Mouse (Mus musculus) cerebellum, adult 2 months (tissue): ENCODE results near the gene Oaz2.

Experiments
- CTCF ChIP-seq: fragments of 200-500 bp; IDR thresholded peaks from 2 replicates; pipeline ENCODE4 v1.5.1; 2011; ENCODE audit warnings: low read depth, mild to moderate bottlenecking, control low read depth, low read length, moderate library complexity, borderline replicate concordance; ENCODE audit not compliant: insufficient read depth
- POLR2A ChIP-seq: fragments of 200-500 bp; IDR thresholded peaks from 2 replicates; pipeline ENCODE4 v1.6.1; 2011; ENCODE audit warnings: low read length, control low read depth, borderline replicate concordance; ENCODE audit not compliant: insufficient read depth

GRCm38 (mm10) chr9:65631354-65632021 is 36.3 kb upstream of the Oaz2 start:
- TF ChIP-seq CTCF (no peak), POLR2A (no peak)
